Mouse (Mus musculus): ENCODE results near the gene Nos1. TPM values are rescaled to one million over a fixed set of nuclear protein-coding genes. Genes with fewer than 3 reads are reported as not detected.

Gene Nos1
- not detected in 2 replicates for polyA plus RNA-seq (2012)

GRCm38 (mm10) chr5:117780681-117781080 is at the start of gene Nos1:
TSS of gene Nos1 (plus strand) at chr5:117781032.

GRCm38 (mm10) chr5:117976657-117977500 is 196.0 kb downstream of the Nos1 start, which contains the start of gene Fbxo21:
TSS of gene Fbxo21 (plus strand) at chr5:117976730.

Other genes with a start within 250 kb of the Nos1 start
- 8.8 and 10.2 TPM in 2 replicates for gene Fbxo21, start 195.7 kb downstream of the Nos1 start, polyA plus RNA-seq (2012)
- 0.84 and 1.5 TPM in 2 replicates for gene Tesc, start 246.7 kb downstream of the Nos1 start, polyA plus RNA-seq (2012)

Measured in megakaryocyte-erythroid progenitor cell, adult 5 weeks (primary cell).